Mouse (Mus musculus) ES-Bruce4 (cell line): ENCODE measurements around the gene Hat1. TPM values are rescaled to one million over a fixed set of nuclear protein-coding genes. Genes with fewer than 3 reads are reported as not detected.

Experiments used
- H3K27ac ChIP-seq: 2 replicates; pipeline ENCODE4 v1.5.1; 2012; ENCODE audit warnings: low read length, inconsistent platforms; ENCODE audit not compliant: insufficient read depth
- H3K27me3 ChIP-seq: 2 replicates; pipeline ENCODE4 v1.6.1; 2012; ENCODE audit warnings: mild to moderate bottlenecking, low read length, inconsistent platforms; ENCODE audit not compliant: control insufficient read depth, poor library complexity, insufficient read depth, severe bottlenecking
- H3K36me3 ChIP-seq: 2 replicates; pipeline ENCODE4 v1.6.1; 2012; ENCODE audit warnings: inconsistent platforms, mild to moderate bottlenecking, low read length, moderate library complexity; ENCODE audit not compliant: control insufficient read depth, poor library complexity, insufficient read depth, severe bottlenecking
- H3K4me1 ChIP-seq: one replicate; pipeline ENCODE4 v1.8.1; 2011; ENCODE audit warnings: low read length; ENCODE audit not compliant: control insufficient read depth, insufficient read depth
- H3K4me3 ChIP-seq: 2 replicates; pipeline ENCODE4 v1.5.1; 2011; ENCODE audit warnings: low read depth, mild to moderate bottlenecking, low read length
- H3K9ac ChIP-seq: 2 replicates; pipeline ENCODE4 v1.6.1; 2012; ENCODE audit warnings: low read depth, mild to moderate bottlenecking, inconsistent platforms; ENCODE audit not compliant: poor library complexity, severe bottlenecking
- H3K9me3 ChIP-seq: replicated peaks from 2 replicates; pipeline ENCODE4 v1.6.1; 2012; ENCODE audit warnings: mild to moderate bottlenecking, low read length, inconsistent platforms; ENCODE audit not compliant: control insufficient read depth, poor library complexity, insufficient read depth, severe bottlenecking
- CTCF ChIP-seq: IDR thresholded peaks from one replicate; pipeline ENCODE4 v1.8.1; 2011; ENCODE audit warnings: low read depth, low read length
- EP300 ChIP-seq: IDR thresholded peaks from 2 replicates; pipeline ENCODE4 v1.6.1; 2011; ENCODE audit warnings: low read depth, low read length; ENCODE audit not compliant: insufficient read depth
- POLR2A ChIP-seq: IDR thresholded peaks from one replicate; pipeline ENCODE4 v1.8.1; 2011; ENCODE audit warnings: low read length; ENCODE audit not compliant: insufficient read depth
- polyA plus RNA-seq: library from polyadenylated mRNA; stranded (reverse); fragments of >200 nt; gene quantifications from 2 replicates; pipeline ENCODE4 v1.2.4, GENCODE M21; 2011; ENCODE audit warnings: low read depth; ENCODE audit not compliant: missing spikeins, insufficient read depth, insufficient read length

The Hat1 gene
- polyA plus RNA-seq, 1 experiment = 692 TPM

DNA sequence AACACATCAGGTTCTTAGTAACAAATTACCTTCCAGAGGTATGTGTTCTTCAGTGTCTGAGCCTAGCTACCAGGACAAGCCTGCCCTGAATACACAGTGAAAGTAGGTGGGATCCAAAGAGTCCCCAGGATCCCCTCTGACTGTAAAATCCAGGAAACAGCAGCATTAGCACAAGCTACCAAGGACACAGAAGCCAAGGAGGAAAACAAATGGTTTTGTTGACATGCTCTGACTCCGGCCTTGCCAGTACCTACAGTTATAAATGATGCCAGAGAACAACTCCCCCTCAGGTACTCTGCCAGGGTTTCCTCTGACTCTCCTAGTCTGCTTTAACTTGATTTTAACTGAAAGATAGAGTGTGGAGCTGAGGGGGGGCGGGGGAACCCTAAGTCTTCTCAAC lies 39.2 kb upstream of the Hat1 start:
- TF ChIP-seq POLR2A (peak; percentile 17), CTCF (no peak), EP300 (no peak)
- H3K4me3 ChIP-seq = peak overlapping the region; percentile 52
- no peaks in the 10 kb centered on the region for H3K9me3 ChIP-seq
- H3K27me3 ChIP-seq = no peaks in the 10 kb centered on the region
- peak overlapping the region; percentile 99 for H3K9ac ChIP-seq
- H3K36me3 ChIP-seq = peaks cover 25% of the 10 kb centered on the region
- peaks cover 4% of the 10 kb centered on the region for H3K4me1 ChIP-seq
- peak overlapping the region; percentile 99 for H3K27ac ChIP-seq

DNA sequence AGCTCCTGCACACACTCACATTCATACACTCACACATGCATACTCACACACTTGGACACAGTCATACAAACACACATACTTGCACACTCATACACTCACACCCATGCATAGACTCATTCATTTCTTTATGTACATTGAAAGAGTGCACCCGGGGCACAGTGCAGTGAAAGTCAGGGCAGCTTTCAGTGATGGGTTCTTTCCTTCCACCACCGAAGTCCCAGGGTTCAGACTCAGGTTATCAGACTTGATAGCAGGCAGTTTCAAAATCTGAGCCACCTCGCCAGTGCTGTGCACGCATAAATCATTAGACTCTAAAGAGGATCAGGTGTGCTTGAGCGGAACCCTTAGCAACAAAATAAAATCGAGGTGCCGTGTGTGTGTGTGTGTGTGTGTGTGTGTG lies 38.6 kb upstream of the Hat1 start:
- peak overlapping the region; percentile 99 for H3K27ac ChIP-seq
- peak overlapping the region; percentile 99 for H3K9ac ChIP-seq
- peak overlapping the region; percentile 14 for H3K4me3 ChIP-seq
- H3K4me1 ChIP-seq = peaks cover 4% of the 10 kb centered on the region
- H3K36me3 ChIP-seq = peaks cover 30% of the 10 kb centered on the region
- H3K9me3 ChIP-seq = no peaks in the 10 kb centered on the region
- TF ChIP-seq CTCF (no peak), POLR2A (no peak), EP300 (no peak)
- H3K27me3 ChIP-seq = no peaks in the 10 kb centered on the region

DNA sequence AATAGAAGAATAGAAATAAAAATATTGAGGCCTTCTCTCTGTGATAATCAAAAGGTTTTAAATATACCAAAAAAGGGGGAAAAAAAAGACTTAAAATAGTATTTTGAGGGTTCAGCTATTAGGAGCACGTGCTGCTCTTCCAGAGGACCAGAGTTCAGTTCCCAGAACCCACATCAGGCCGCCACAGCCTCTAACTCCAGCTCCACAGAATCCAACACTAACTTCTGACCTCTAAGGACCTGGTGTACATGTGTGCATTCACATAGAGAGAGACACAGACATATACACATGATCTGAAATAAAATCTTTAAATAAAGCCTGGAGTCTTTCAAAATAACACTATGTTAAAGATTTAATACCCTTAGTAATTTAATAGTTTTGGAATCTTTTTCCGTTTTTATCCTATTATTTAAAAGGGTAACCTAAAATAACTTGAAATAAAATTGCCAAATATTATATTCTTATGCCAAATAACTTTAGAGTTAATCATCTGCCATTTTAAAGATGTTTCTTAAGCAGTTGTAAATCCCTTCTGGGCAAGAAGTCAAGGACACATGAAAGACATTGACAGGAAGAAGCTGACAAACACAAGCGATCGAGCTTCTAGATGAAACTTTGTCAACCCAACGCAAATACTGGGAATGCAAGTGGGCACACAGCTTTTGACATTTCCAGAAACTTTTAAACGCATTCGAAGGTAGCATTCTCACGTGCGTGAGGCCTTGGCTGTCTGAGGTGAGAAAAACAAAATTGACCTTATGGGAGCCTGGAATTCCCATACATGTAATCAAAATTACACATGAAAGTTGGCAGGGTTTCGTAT lies 37.6 kb upstream of the Hat1 start:
- H3K27ac ChIP-seq = peak overlapping the region; percentile 99

DNA sequence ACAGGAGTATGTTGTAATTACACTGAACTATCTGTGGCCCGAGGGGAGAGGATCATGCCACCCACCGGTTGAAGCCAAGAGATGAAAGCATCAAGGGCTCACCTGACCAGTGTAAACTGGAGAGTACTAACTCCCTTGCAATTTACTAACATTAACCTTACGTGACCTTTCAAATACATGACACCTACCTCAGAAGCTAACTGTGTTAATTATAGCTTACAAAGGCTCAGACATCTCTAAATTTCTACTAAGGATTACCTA lies 37.1 kb upstream of the Hat1 start:
- no peak for TF ChIP-seq EP300
- TF ChIP-seq CTCF = no peak
- no peak for TF ChIP-seq POLR2A
- H3K9me3 ChIP-seq = no peaks in the 10 kb centered on the region
- H3K27ac ChIP-seq = peak overlapping the region; percentile 98
- peaks cover 34% of the 10 kb centered on the region for H3K36me3 ChIP-seq
- H3K4me1 ChIP-seq = peaks cover 4% of the 10 kb centered on the region
- no peak overlapping the region for H3K4me3 ChIP-seq
- no peaks in the 10 kb centered on the region for H3K27me3 ChIP-seq
- peak overlapping the region; percentile 99 for H3K9ac ChIP-seq

More for the DNA sequence above, 37.6 kb upstream of the Hat1 start:
- H3K4me3 ChIP-seq = no peak overlapping the region
- no peak for TF ChIP-seq EP300
- TF ChIP-seq POLR2A = no peak
- TF ChIP-seq CTCF = no peak
- H3K9me3 ChIP-seq = no peaks in the 10 kb centered on the region
- peaks cover 4% of the 10 kb centered on the region for H3K4me1 ChIP-seq
- peaks cover 33% of the 10 kb centered on the region for H3K36me3 ChIP-seq
- H3K9ac ChIP-seq = peak overlapping the region; percentile 99
- no peaks in the 10 kb centered on the region for H3K27me3 ChIP-seq

DNA sequence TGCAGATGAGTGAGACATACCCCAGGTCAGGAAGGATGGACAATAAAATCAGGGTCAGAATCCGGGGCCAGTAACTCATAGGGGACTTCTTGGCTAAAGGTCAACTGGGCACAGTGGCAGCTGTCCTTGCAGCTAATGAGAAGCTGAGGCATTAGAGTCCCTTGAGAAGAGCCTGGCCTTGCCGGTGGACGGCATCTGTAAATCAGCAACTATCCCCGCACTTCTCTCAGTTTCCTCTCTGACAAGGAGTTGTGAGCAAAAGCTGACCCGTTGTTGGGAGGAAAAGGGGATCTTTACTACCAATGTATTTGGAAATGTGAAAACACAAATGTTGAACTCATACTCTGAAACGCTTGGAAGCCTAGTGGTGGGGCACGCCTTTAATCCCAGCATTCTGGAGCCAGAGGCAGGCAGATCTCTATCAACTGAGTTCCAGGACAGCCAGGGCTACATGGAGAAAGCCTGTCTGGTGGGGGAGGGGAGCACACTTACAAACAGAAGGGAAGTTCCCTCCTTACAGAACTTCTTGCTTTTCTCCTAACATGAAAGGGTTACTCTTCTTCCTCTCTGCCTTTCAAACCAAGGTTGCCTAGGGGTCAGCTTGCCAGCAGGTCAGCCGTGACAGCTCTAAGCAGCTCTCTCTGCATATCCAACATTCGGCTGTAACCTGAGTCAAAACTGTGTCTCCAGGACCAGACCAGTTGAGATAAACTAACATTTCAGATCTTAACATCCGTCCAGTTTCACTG lies 35.3 kb upstream of the Hat1 start:
- Histone ChIP-seq H3K4me1 (peaks cover 5% of the 10 kb centered on the region), H3K4me3 (no peak overlapping the region), H3K27me3 (no peaks in the 10 kb centered on the region), H3K36me3 (peaks cover 39% of the 10 kb centered on the region), H3K27ac (peak overlapping the region; percentile 93), H3K9me3 (no peaks in the 10 kb centered on the region), H3K9ac (peak overlapping the region; percentile 66)
- TF ChIP-seq CTCF (no peak), EP300 (0 out of 2 replicates have a peak, but pooled peaks have one; percentile 35), POLR2A (no peak)

DNA sequence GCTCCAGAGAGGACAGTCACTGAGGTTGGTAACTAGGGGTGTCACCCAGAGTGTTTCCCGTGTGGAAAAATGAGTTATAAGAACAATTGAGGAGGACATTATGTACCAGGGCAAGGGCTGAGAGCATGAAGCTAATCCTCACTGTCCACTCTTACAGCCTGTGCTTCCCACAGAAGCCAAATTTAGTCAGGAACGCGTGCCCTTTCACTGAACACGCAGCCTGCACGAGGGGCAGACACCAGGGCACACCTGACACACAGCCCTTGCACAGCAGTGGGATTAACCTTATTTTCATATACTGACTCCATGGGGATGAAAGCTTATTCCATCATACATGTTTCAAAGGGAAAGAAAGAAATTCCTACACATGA lies 34.7 kb upstream of the Hat1 start:
- H3K9ac ChIP-seq = peak overlapping the region; percentile 66
- peaks cover 34% of the 10 kb centered on the region for H3K36me3 ChIP-seq
- TF ChIP-seq EP300 = no peak
- no peak for TF ChIP-seq CTCF
- TF ChIP-seq POLR2A = no peak
- H3K9me3 ChIP-seq = no peaks in the 10 kb centered on the region
- no peak overlapping the region for H3K4me3 ChIP-seq
- peak overlapping the region; percentile 93 for H3K27ac ChIP-seq
- H3K27me3 ChIP-seq = no peaks in the 10 kb centered on the region
- H3K4me1 ChIP-seq = peaks cover 5% of the 10 kb centered on the region
